Mouse (Mus musculus) large intestine, adult 2 months (tissue): ENCODE data around the gene Asb18. TPM values are rescaled to one million over a fixed set of nuclear protein-coding genes. Genes with fewer than 3 reads are reported as not detected.

Source experiments
- DNase-seq: peaks from one replicate; pipeline ENCODE4 v3.0.0-alpha.2; 2012; ENCODE audit warnings: low read depth, low spot score
- WGBS: fragments of 180-500 bp; shearing (Covaris S2); methylation state at CpG from one replicate; pipeline ENCODE4 v1.1.7; 2018; 5-methylcytosine and 5-hydroxymethylcytosine counted together
- polyA plus RNA-seq: library from polyadenylated mRNA; depleted of rRNA; stranded (reverse); fragments of >200 nt; gene quantifications from 2 replicates; pipeline ENCODE4 v1.2.3, GENCODE M21; 2012

Gene Asb18
- polyA plus RNA-seq, 1 experiment: not detected

GRCm38 (mm10) chr1:89935493-89936348 lies 78.7 kb downstream of the Asb18 start:
- DNase-seq: no peak
- WGBS: 6% methylated on average over 29 of the region's 29 CpGs

DNA sequence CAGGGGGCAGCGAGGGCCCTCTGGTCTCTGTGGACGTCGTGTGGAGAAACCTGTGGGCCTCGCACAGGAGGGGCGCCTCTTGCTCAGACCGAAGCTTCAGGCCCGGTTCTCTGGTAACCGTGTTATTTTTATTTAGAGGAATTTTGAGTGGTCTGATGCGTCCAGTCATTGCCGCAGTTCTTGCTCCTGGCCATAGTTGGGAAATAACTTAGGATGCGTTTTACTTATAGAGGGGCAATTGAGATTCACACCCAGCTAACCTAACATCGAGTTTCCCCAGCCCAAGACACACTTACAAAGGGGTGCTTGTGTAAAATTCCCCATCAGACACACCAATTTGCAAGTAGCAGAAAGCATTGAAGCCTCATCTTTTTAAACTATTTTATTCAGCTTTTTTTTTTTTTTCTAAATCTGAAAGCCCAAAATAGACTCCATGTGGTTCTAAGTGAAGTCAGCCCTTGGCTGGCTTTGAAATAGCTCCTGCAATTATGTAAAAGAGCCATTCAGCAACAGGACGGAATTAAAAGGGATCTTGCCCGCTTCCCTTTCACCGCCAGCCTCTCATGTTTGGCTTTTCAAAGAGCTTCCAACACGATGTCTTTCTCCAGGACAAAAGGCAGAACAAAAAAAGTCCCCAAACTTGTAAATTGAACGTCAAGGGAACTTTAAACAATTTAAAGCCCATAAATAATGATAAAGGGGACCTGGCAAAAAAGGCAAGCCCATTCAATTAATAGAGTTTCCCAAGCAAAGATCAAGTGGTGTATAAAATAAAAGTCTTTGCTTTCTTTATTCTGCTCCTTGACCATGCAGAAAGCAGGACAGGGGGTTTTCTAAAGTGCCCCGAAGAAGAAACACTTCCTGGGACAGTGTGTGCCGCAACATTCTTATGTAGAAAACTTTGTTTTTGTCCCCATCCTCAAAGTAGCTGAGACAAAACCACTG lies 79.9 kb downstream of the Asb18 start:
- 23% methylated on average over 19 of the region's 19 CpGs for WGBS

DNA sequence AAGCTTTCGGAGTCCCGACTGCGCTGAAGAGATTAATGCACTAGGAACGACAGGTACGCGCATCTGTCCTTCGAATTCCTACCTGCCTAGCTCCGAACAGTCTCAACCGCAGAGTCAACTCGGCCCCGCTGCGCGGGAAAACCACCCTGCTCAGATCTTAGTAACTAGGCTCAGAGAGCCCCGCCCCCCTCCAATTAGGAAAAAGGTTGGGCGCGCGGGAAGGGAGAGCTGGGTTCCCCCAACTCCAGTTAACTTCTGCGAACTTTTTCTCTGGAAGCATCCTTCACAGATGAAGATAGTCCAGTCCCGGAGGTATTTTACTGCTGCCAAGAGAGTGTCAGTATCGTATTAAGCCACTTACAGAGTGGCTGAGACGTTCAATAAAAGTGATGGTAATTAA lies 80.7 kb downstream of the Asb18 start:
- WGBS: 15% methylated on average over 21 of the region's 21 CpGs
- DNase-seq: no peak

More for the DNA sequence above, 79.9 kb downstream of the Asb18 start:
- DNase-seq: no peak

DNA sequence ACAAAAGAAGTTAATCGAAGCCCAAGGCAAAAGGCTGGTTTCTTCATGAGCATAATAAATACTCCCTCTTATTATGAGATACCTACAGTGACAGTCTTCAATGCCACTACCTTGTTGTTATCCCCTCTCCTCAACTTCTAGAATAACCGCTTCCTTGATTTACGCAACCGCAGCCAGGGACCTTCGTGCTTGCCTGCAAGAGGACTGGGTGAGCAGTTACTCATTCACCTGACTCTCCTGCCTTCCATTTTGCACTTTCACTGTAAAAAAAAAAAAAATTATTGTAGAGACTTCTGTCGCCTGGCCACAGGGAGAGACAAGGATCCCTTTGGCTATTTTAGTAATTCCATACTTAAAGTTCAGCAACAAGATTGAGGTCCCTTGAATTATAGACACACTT lies 81.4 kb downstream of the Asb18 start:
- DNase-seq: no peak
- WGBS: 23% methylated on average over 6 of the region's 6 CpGs

DNA sequence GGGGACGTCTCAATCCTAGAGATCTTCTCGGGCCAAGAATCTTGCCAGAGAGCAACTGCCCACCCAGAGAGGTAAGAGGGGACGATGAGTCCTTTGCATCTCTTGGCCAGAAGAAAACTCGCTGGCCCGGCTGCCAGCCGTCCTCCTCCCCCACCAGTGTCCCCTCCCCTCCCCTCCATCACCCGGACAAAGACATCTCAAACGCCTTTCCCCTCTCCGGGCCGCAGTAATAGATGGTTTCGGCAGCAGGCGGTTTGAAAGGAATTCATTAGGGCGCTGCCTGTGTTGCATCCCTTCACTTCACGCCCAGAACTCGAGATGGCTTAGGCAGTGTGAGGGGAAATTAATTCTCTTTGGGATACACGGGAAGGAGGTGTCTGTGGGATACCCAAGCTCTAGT lies 81.8 kb downstream of the Asb18 start:
- DNase-seq: no peak
- 13% methylated on average over 16 of the region's 16 CpGs for WGBS

- 16% methylated on average over 19 of the region's 19 CpGs for WGBS
- DNase-seq: no peak
Measured at GRCm38 (mm10) chr1:89932021-89932423, 82.4 kb downstream of the Asb18 start.

GRCm38 (mm10) chr1:89931120-89931519 lies 83.3 kb downstream of the Asb18 start, which contains the start of gene Gbx2:
Gene Gbx2 (minus strand): TSS chr1:89931179.
- DNase-seq: peak; percentile 7
- 2% methylated on average over 33 of the region's 33 CpGs for WGBS

- 3% methylated on average over 45 of the region's 45 CpGs for WGBS
- DNase-seq: no peak
Measured at GRCm38 (mm10) chr1:89930551-89930950, 83.9 kb downstream of the Asb18 start.

DNA sequence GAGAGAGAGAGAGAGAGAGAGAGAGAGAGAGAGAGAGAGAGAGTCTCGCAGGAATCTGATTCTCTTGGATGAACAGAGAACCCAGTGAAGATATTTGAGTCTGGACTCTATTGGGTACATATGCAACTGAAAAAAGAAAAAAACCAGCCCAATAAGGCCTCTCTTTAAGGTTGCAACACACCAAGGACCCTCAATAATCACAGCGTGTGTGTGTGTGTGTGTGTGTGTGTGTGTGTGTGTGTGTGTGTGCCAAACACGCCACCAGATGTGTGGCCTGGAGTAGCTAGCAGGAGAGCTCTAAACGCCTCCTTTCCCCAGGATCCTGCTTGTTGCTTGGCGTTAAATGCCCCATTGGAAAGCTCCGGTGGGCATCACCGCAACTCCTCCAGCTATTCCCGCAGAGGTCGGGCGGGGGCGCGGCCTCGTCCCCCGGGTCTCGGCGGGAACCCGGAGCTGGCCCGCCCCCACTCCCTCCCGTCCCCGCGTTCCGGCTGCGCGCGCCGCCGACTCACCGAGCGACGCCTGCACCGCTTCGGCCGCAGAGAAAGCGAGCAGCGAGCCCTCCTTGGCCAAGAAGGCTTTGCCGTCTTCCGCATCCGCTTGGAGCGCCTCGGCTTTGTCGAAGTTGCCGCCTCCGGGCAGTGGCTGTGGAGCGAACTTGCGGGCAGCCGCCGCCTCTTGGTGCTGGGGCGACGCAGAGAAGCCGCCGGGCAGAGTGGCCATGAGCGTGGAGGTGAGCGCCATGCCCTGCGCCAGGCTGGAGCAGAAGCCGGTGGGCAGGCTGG lies 84.6 kb downstream of the Asb18 start:
- WGBS: 2% methylated on average over 54 of the region's 55 CpGs
- no peak for DNase-seq

DNA sequence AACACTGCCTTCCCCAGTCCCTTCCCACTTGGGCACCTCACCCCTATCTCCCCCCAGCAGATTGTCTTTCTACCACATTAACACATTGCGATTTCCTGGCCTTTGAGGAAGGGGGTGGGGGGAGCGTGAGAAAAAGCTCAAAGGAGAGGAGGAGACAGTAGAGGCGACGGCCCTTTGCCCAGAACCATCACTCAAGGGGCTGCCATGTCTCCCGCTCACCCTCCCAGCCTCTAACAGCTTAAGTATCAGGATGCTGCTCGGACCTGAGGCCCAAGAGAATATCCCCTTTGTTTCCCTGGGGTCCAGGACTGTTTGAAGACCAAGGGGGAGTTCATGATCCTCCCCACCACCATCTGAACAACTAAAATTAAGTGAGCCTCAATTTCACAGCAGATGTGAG lies 85.3 kb downstream of the Asb18 start:
- DNase-seq: no peak
- 13% methylated on average over 6 of the region's 6 CpGs for WGBS

GRCm38 (mm10) chr1:89928676-89929075 lies 85.8 kb downstream of the Asb18 start:
- WGBS: 22% methylated on average over 25 of the region's 25 CpGs
- no peak for DNase-seq

GRCm38 (mm10) chr1:89927061-89927661 lies 87.3 kb downstream of the Asb18 start:
- WGBS: 4% methylated on average over 36 of the region's 36 CpGs
- no peak for DNase-seq

- 27% methylated on average over 9 of the region's 9 CpGs for WGBS
- DNase-seq: no peak
Measured at GRCm38 (mm10) chr1:89926583-89927060, 87.8 kb downstream of the Asb18 start.

GRCm38 (mm10) chr1:89925501-89926190 lies 88.8 kb downstream of the Asb18 start:
- WGBS: 48% methylated on average over 12 of the region's 12 CpGs
- DNase-seq: no peak

GRCm38 (mm10) chr1:89923642-89924020 lies 90.8 kb downstream of the Asb18 start:
- WGBS: 6% methylated on average over 14 of the region's 14 CpGs
- DNase-seq: no peak

DNA sequence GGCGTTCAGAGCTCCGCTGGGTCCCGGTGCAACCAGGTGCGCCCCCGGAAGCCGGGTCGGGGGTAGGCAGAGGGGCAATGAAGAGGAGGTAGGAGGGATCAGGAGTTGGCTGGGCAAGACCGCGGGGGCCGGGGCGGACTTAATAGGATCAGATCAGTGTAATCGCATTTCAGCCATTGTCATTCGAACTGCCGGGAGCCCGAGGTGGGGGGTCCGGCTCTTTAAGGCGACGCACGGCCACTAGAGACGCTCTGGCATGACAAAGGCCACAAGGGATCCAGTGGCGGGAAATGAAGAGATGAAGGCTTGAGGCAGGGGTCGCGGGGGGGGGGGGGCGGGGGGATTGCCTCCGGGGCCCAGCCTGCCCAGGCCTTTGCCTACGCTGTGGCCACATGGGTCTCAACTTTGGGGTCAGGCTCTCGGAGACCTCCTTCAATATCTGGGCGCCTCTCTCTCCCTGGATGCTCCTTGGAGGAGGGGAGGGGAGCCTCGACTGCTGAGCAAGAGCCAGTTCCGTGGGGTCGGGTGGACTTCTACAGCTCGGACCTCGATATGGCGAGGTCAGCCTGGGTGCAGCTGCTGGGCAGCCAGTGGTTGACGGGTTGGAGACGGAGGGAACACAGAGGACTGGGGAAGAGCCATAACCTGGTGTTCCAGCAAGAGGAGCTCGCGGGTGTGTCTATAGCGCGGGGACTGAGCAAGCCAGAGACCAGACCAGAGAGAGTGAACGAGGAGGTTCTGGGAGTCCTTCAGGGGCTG lies 91.4 kb downstream of the Asb18 start:
- no peak for DNase-seq
- 4% methylated on average over 41 of the region's 41 CpGs for WGBS

- WGBS: 3% methylated on average over 7 of the region's 7 CpGs
- DNase-seq: no peak
Measured at GRCm38 (mm10) chr1:89922282-89922681, 92.2 kb downstream of the Asb18 start.

- WGBS: 5% methylated on average over 10 of the region's 10 CpGs
Measured at GRCm38 (mm10) chr1:89921806-89922205, 92.7 kb downstream of the Asb18 start.

More at GRCm38 (mm10) chr1:89921806-89922205, 92.7 kb downstream of the Asb18 start:
- no peak for DNase-seq
